Mouse (Mus musculus): ENCODE measurements around the gene Ccna2. TPM values are rescaled to one million over a fixed set of nuclear protein-coding genes. Genes with fewer than 3 reads are reported as not detected.
A peak's percentile ranks its signal among the peaks of the same experiment; 100 is the strongest.
"Not testable (repeated sequence)": the region's sequence is repeated elsewhere in the genome, so short reads cannot be mapped to it uniquely, and the experiment has no call there.

The Ccna2 gene
- polyA plus RNA-seq (2014; fragmentation: Nextera tagmentation; extraction: Ambion mirVana) = 15.2 and 21.5 TPM in 2 replicates

DNA sequence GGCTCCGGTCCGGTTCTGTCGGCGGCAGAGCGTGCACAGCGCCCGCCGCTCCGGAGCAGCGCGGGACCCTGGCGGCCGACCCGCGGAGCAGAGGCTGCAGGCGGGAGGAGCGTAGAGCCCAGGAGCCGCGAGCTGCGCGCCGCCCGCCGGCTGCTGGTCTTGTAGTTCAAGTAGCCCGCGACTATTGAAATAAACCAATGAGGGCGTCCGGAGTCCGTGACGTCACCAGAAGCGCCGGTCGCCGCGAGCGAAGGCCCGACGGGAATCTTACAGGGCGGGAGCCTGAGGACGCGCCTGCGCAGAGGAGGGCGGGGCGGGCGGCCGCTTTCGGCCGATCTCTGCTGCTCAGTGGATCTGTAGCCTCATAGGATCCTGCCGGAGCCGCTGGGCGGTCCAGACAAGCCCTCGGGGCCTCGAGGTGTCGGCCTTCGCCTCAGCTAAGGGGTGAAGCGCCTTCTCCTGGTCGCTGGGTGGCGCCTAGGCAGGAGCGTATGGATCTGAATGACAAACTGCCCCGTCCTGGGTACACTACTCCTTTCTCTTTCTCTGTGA lies at the start of gene Ccna2:
Gene Ccna2 (minus strand): TSS at position 324 of the 552 bp plus-strand sequence.
- Histone ChIP-seq H3K4me1 (ENCODE audit: control insufficient read depth, insufficient read depth, low read length) (peaks cover 6% of the 10 kb centered on the region; the same call in 1 of the 2 replicates), H3K9me3 (ENCODE audit: control insufficient read depth, low read length) (no peaks in the 10 kb centered on the region), H3K4me2 (ENCODE audit: low read depth, low read length) (peak within 1 kb of the TSS; percentile 100), H3K27ac (ENCODE audit: low read depth, low read length) (peak within 1 kb of the TSS; percentile 85), H3K9ac (replicated peaks; ENCODE audit: low read depth, low read length) (peak within 1 kb of the TSS; percentile 60), H3K36me3 (ENCODE audit: control insufficient read depth, insufficient read depth, low read length) (peaks cover 13% of the 10 kb centered on the region), H3K27me3 (ENCODE audit: control insufficient read depth, insufficient read depth, low read length) (no peaks in the 10 kb centered on the region), H3K4me3 (ENCODE audit: low read depth, low read length) (peak within 1 kb of the TSS; percentile 67)
- peak; percentile 100 for ATAC-seq (ENCODE audit: low read depth)
- WGBS = under 1% methylated on average over 59 of the region's 60 CpGs

DNA sequence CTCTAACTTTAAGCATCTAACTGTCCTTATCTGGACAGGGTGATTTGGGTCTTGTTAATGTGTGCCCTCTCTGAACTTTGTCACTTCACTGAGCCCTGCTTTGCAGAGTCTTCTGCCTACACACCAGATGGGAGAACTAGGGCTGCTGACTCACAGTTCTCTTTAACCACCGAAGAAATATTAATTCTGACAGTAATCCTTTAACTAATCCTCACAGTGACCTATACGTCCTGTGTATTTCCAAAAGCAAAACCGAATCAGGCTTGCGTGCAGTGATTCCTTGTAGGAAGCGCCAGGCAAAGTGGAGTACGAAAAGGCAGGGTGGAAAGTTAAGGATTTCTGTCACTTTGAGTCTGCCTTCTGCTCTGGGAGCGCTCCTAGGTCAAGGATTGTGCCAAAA lies 46.2 kb upstream of the Ccna2 start:
- no peak overlapping the region for H3K4me3 ChIP-seq (ENCODE audit: low read depth, low read length)
- H3K27ac ChIP-seq (ENCODE audit: low read depth, low read length) = no peak overlapping the region
- no peaks in the 10 kb centered on the region for H3K27me3 ChIP-seq (ENCODE audit: control insufficient read depth, insufficient read depth, low read length)
- no peaks in the 10 kb centered on the region for H3K9me3 ChIP-seq (ENCODE audit: control insufficient read depth, low read length)
- 88% methylated on average over 7 of the region's 7 CpGs for WGBS
- H3K4me2 ChIP-seq (ENCODE audit: low read depth, low read length) = no peak overlapping the region
- H3K9ac ChIP-seq (replicated peaks; ENCODE audit: low read depth, low read length) = no peak overlapping the region
- H3K36me3 ChIP-seq (ENCODE audit: control insufficient read depth, insufficient read depth, low read length) = peaks cover 2% of the 10 kb centered on the region; the same call in 1 of the 2 replicates
- no peak for ATAC-seq (ENCODE audit: low read depth)
- H3K4me1 ChIP-seq (ENCODE audit: control insufficient read depth, insufficient read depth, low read length) = no peaks in the 10 kb centered on the region

DNA sequence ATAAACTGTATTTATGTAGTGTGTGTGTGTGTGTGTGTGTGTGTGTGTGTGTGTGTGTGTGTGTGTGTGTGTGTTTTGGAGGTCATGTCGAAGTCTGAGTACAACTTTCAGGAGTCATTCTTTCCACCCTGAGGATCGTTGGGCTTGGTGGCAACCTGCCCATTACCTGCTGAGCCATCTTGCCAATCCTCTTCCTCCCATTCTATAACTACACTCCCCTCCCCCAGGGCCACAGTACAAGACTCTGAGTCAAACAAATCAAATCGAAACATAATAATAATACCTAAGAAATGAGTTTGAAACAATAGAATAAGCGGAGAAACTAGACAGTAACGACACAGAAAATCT lies 41.9 kb upstream of the Ccna2 start:
- Histone ChIP-seq H3K4me1 (ENCODE audit: control insufficient read depth, insufficient read depth, low read length) (no peaks in the 10 kb centered on the region; the same call in 1 of the 2 replicates), H3K27ac (ENCODE audit: low read depth, low read length) (no peak overlapping the region), H3K27me3 (ENCODE audit: control insufficient read depth, insufficient read depth, low read length) (no peaks in the 10 kb centered on the region), H3K4me2 (ENCODE audit: low read depth, low read length) (peak overlapping the region; percentile 68; the same call in 1 of the 2 replicates), H3K4me3 (ENCODE audit: low read depth, low read length) (no peak overlapping the region), H3K9ac (replicated peaks; ENCODE audit: low read depth, low read length) (no peak overlapping the region), H3K36me3 (ENCODE audit: control insufficient read depth, insufficient read depth, low read length) (no peaks in the 10 kb centered on the region), H3K9me3 (ENCODE audit: control insufficient read depth, low read length) (no peaks in the 10 kb centered on the region)
- 65% methylated on average over 5 of the region's 5 CpGs for WGBS
- no peak; the same call in 1 of the 2 replicates for ATAC-seq (ENCODE audit: low read depth)

DNA sequence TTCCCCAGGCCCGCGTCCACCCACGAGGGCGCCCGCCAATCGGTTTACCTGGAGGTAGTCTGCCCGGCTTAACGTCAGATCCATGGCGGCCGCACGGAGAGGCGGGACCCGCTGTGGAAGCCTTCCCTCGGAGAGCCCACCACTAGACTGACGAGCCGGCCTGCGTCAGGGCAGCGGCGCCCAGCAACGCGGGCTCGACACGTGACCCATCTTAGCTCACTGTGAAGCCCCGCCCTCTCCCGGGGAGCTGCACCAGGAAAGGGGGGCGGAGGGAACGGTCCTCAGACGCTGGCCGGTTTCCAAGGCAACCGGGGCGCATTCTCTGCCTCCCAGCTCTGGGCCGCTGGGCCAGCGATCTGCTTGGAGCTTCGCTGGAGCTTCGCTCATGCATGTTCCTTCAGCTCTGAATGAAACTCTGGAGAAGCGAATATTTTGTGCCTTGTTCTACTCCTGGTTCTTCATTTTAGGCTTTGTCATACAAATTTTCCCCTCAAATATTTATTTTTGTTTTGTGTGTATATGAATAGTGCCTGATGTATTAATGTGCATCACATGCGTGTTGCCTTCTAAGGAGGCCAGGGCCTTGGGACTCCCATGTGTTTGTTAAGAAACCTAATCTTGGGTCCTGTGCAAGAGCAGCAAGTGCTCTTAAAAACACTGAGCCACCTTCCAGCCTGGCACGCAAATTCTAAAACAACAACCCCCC lies 41.4 kb upstream of the Ccna2 start, which contains the start of gene Bbs7:
Gene Bbs7 (minus strand): TSS at position 276 of the 706 bp plus-strand sequence.
- no peaks in the 10 kb centered on the region for H3K9me3 ChIP-seq (ENCODE audit: control insufficient read depth, low read length)
- ATAC-seq (ENCODE audit: low read depth) = peak; percentile 100
- WGBS = 3% methylated on average over 38 of the region's 38 CpGs

DNA sequence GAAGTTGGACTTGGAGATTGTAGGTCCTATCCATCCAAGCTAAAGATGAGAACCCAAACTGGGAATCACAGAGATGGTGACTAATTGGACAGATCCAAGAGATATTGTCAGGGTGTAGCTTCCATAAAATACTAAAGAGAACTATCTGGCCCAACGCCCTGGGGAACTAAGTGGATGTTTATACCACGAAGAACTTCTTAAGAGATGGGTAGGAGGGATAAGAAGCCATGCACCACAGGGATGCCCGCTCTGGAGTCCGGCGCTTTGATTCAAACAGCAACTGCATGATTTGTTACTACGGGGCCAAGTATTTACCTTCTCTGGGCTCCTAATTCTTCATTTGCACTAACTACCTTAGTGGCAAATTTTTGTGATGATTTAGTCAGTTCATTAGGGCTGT lies 40.7 kb upstream of the Ccna2 start:
- H3K4me2 ChIP-seq (ENCODE audit: low read depth, low read length) = peak overlapping the region; percentile 68
- H3K4me1 ChIP-seq (ENCODE audit: control insufficient read depth, insufficient read depth, low read length) = no peaks in the 10 kb centered on the region; the same call in 1 of the 2 replicates
- no peaks in the 10 kb centered on the region for H3K36me3 ChIP-seq (ENCODE audit: control insufficient read depth, insufficient read depth, low read length)
- H3K9ac ChIP-seq (replicated peaks; ENCODE audit: low read depth, low read length) = peak overlapping the region; percentile 86
- no peaks in the 10 kb centered on the region for H3K9me3 ChIP-seq (ENCODE audit: control insufficient read depth, low read length)
- peak; percentile 47 for ATAC-seq (ENCODE audit: low read depth)
- peak overlapping the region; percentile 67 for H3K4me3 ChIP-seq (ENCODE audit: low read depth, low read length)
- H3K27me3 ChIP-seq (ENCODE audit: control insufficient read depth, insufficient read depth, low read length) = no peaks in the 10 kb centered on the region
- WGBS = 6% methylated on average over 6 of the region's 6 CpGs
- H3K27ac ChIP-seq (ENCODE audit: low read depth, low read length) = peak overlapping the region; percentile 72

More for the DNA sequence above, 41.4 kb upstream of the Ccna2 start, which contains the start of gene Bbs7:
- Histone ChIP-seq H3K9ac (replicated peaks; ENCODE audit: low read depth, low read length) (peak within 1 kb of the TSS; percentile 86), H3K4me3 (ENCODE audit: low read depth, low read length) (peak within 1 kb of the TSS; percentile 67), H3K27ac (ENCODE audit: low read depth, low read length) (peak within 1 kb of the TSS; percentile 72), H3K4me2 (ENCODE audit: low read depth, low read length) (peak within 1 kb of the TSS; percentile 68), H3K36me3 (ENCODE audit: control insufficient read depth, insufficient read depth, low read length) (no peaks in the 10 kb centered on the region), H3K27me3 (ENCODE audit: control insufficient read depth, insufficient read depth, low read length) (no peaks in the 10 kb centered on the region), H3K4me1 (ENCODE audit: control insufficient read depth, insufficient read depth, low read length) (no peaks in the 10 kb centered on the region; the same call in 1 of the 2 replicates)

DNA sequence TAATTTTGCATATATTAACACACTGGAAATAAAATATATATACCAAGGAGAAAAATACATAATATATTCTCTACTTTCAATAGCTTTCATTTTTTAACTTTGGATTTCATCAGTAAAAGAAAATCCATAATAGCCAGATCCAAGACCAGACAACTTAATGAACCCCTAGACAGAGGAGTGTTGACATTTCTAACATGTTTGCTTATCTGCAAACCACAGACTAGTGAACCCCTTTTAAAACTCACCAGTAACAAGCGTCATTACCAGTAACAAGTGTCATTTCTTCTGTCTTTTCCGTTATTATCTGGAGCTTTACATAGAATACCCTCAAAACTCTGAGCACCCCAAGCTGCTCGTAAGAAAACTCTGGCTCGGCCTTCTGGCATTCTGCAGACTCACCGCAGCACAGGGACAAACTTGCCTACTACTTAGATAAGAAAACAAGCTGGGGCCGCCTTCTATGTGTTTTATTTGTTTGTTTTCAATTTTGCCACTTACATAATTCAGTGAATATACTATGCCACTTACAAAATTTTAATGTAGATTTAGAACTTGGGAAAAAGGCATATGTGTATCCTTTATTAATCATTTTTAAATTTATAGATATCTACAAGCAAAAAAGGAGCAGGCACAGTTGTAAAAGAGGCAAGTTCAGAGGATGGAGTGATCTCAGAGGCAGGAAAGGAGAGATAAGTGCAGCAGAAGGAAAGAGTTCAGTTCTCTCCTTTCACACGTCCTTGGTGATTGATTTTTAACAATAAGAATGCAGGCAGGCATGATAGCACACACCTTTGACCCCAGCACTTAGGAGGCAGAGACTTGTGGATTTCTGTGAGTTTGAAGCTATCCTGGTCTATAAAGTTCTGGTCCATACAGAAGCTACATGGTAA lies 34.2 kb upstream of the Ccna2 start:
- WGBS = 84% methylated on average over 7 of the region's 7 CpGs
- no peak for ATAC-seq (ENCODE audit: low read depth)

DNA sequence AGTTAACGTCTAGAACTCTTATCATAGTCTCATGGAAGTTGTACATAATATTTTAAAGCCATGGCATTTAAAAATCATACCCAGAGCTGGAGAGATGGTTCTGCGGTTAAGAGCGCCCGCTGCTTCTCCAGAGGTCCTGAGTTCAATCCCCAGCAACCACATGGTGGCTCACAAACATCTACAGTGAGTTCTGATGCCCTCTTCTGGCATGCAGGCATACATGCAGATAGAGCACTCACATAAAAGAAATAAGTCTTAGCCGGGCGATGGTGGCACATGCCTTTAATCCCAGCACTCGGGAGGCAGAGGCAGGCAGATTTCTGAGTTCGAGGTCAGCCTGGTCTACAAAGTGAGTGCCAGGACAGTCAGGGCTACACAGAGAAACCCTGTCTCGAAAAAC lies 27.8 kb upstream of the Ccna2 start:
- H3K9ac ChIP-seq (replicated peaks; ENCODE audit: low read depth, low read length); H3K4me1 ChIP-seq (ENCODE audit: control insufficient read depth, insufficient read depth, low read length); H3K27ac ChIP-seq (ENCODE audit: low read depth, low read length); H3K4me3 ChIP-seq (ENCODE audit: low read depth, low read length); H3K4me2 ChIP-seq (ENCODE audit: low read depth, low read length); ATAC-seq (ENCODE audit: low read depth); H3K27me3 ChIP-seq (ENCODE audit: control insufficient read depth, insufficient read depth, low read length); H3K9me3 ChIP-seq (ENCODE audit: control insufficient read depth, low read length): not testable (repeated sequence)
- H3K36me3 ChIP-seq (ENCODE audit: control insufficient read depth, insufficient read depth, low read length) = peaks cover 12% of the 10 kb centered on the region; the same call in 1 of the 2 replicates
- WGBS = 93% methylated on average over 9 of the region's 9 CpGs

More for the DNA sequence above, 34.2 kb upstream of the Ccna2 start:
- Histone ChIP-seq H3K9me3 (ENCODE audit: control insufficient read depth, low read length) (no peaks in the 10 kb centered on the region), H3K36me3 (ENCODE audit: control insufficient read depth, insufficient read depth, low read length) (peaks cover 8% of the 10 kb centered on the region; the same call in 1 of the 2 replicates), H3K27ac (ENCODE audit: low read depth, low read length) (no peak overlapping the region), H3K4me1 (ENCODE audit: control insufficient read depth, insufficient read depth, low read length) (no peaks in the 10 kb centered on the region), H3K4me2 (ENCODE audit: low read depth, low read length) (no peak overlapping the region), H3K9ac (replicated peaks; ENCODE audit: low read depth, low read length) (no peak overlapping the region), H3K4me3 (ENCODE audit: low read depth, low read length) (no peak overlapping the region), H3K27me3 (ENCODE audit: control insufficient read depth, insufficient read depth, low read length) (no peaks in the 10 kb centered on the region)

DNA sequence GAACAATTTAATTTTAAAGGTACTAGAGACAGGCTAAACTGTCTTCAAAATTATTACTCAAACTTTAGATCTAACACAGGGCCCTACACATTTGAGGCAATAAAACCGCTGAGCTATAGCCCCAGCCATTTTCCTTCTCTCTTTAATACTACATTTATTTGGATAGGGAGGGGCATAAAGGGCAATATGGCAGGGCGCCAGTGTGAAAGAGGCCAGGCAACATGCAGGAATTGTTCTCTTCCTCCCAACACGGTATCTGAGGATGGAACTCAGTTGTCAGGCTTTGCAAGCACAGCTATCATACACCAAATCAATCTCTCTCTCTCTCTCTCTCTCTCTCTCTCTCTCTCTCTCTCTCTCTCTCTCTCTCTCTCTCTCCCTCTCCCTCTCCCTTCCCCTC lies 26.9 kb upstream of the Ccna2 start:
- Histone ChIP-seq H3K9me3 (ENCODE audit: control insufficient read depth, low read length) (no peaks in the 10 kb centered on the region), H3K27ac (ENCODE audit: low read depth, low read length) (no peak overlapping the region), H3K27me3 (ENCODE audit: control insufficient read depth, insufficient read depth, low read length) (no peaks in the 10 kb centered on the region), H3K9ac (replicated peaks; ENCODE audit: low read depth, low read length) (no peak overlapping the region), H3K4me2 (ENCODE audit: low read depth, low read length) (no peak overlapping the region), H3K4me3 (ENCODE audit: low read depth, low read length) (no peak overlapping the region), H3K4me1 (ENCODE audit: control insufficient read depth, insufficient read depth, low read length) (no peaks in the 10 kb centered on the region), H3K36me3 (ENCODE audit: control insufficient read depth, insufficient read depth, low read length) (peaks cover 12% of the 10 kb centered on the region; the same call in 1 of the 2 replicates)
- ATAC-seq (ENCODE audit: low read depth) = no peak
- 70% methylated on average over 3 of the region's 3 CpGs for WGBS
